Mouse (Mus musculus): Measurements from ENCODE around the gene Cds2.

DNA sequence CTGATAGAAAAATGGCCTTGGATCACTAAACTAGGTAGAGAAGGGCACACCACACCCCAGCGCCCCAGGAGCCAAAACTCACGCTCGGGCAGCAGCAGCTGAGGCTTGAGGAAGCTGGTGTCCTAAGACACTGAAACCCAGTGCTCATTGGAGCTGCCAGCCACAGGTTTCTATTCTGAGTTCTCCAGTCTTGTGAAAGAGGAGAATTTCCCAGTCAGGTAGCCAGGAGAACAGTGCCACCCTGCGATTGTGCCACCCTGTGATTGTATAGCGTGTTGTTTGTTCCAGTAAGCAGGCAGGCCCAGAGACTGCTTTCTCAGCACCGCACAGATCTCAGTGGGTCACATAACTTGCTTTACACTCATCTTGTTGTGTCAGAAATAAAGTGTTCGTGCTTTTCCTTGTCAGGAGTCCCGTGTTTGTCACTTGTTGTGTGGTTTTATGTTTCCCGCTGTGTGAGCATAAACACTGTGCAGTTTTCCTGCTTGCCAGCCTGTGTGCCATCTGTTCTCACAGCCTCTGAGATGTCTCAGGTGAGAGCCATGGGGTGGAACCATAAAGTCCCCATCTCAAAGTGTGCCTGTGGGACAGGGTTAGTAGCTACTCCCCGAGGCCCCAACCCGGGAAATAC is 44.4 kb downstream of the Cds2 start:
- no peak for TF ChIP-seq CTCF (IDR thresholded peaks at IDR 0.05; ENCODE audit: low read depth)
- TF ChIP-seq EP300 (IDR thresholded peaks at IDR 0.05; ENCODE audit: low read depth): no peak

All from heart, postnatal 0 days (tissue).